Mouse (Mus musculus): ENCODE measurements around the gene Abcc6. TPM values are rescaled to one million over a fixed set of nuclear protein-coding genes. Genes with fewer than 3 reads are reported as not detected.

The Abcc6 gene
- polyA plus RNA-seq, 1 experiment: not detected

GRCm38 (mm10) chr7:46000577-46000976, 29.5 kb downstream of the Abcc6 start:
- Histone ChIP-seq H3K27me3 (replicated peaks) (peaks cover 72% of the 10 kb centered on the region), H3K36me3 (replicated peaks; ENCODE audit: low read length) (no peaks in the 10 kb centered on the region), H3K4me1 (peaks cover 3% of the 10 kb centered on the region; the same call in 1 of the 2 replicates), H3K9me3 (peaks cover 5% of the 10 kb centered on the region; the same call in 1 of the 2 replicates), H3K4me3 (replicated peaks) (no peak overlapping the region)
- no peak for TF ChIP-seq GATA1 (IDR thresholded peaks at IDR 0.05; ENCODE audit: borderline replicate concordance, low read length)
- no peak for TF ChIP-seq FLI1 (IDR thresholded peaks at IDR 0.05; ENCODE audit: low read length)

GRCm38 (mm10) chr7:45992470-45992869, 37.6 kb downstream of the Abcc6 start:
- Histone ChIP-seq H3K4me3 (replicated peaks) (no peak overlapping the region), H3K4me1 (peaks cover 3% of the 10 kb centered on the region; the same call in 1 of the 2 replicates), H3K27me3 (replicated peaks) (peaks cover 64% of the 10 kb centered on the region), H3K9me3 (no peaks in the 10 kb centered on the region; the same call in 1 of the 2 replicates), H3K36me3 (replicated peaks; ENCODE audit: low read length) (no peaks in the 10 kb centered on the region)
- no peak for TF ChIP-seq GATA1 (IDR thresholded peaks at IDR 0.05; ENCODE audit: borderline replicate concordance, low read length)
- TF ChIP-seq FLI1 (IDR thresholded peaks at IDR 0.05; ENCODE audit: low read length): no peak

GRCm38 (mm10) chr7:45988344-45988743, 41.8 kb downstream of the Abcc6 start:
- TF ChIP-seq FLI1 (IDR thresholded peaks at IDR 0.05; ENCODE audit: low read length) (no peak), GATA1 (IDR thresholded peaks at IDR 0.05; ENCODE audit: borderline replicate concordance, low read length) (no peak)
- Histone ChIP-seq H3K4me1 (peaks cover 3% of the 10 kb centered on the region; the same call in 1 of the 2 replicates), H3K4me3 (replicated peaks) (no peak overlapping the region), H3K36me3 (replicated peaks; ENCODE audit: low read length) (no peaks in the 10 kb centered on the region), H3K9me3 (no peaks in the 10 kb centered on the region; the same call in 1 of the 2 replicates), H3K27me3 (replicated peaks) (peaks cover 55% of the 10 kb centered on the region)

GRCm38 (mm10) chr7:45986893-45987292, 43.2 kb downstream of the Abcc6 start:
- H3K27me3 ChIP-seq (replicated peaks): peaks cover 59% of the 10 kb centered on the region
- no peaks in the 10 kb centered on the region for H3K9me3 ChIP-seq
- peaks cover 3% of the 10 kb centered on the region; the same call in 1 of the 2 replicates for H3K4me1 ChIP-seq
- no peak overlapping the region for H3K4me3 ChIP-seq (replicated peaks)
- no peak for TF ChIP-seq GATA1 (IDR thresholded peaks at IDR 0.05; ENCODE audit: borderline replicate concordance, low read length)
- H3K36me3 ChIP-seq (replicated peaks; ENCODE audit: low read length): no peaks in the 10 kb centered on the region

- Histone ChIP-seq H3K4me1 (peaks cover 3% of the 10 kb centered on the region; the same call in 1 of the 2 replicates), H3K9me3 (no peaks in the 10 kb centered on the region), H3K27me3 (replicated peaks) (peaks cover 74% of the 10 kb centered on the region), H3K4me3 (replicated peaks) (peak overlapping the region; percentile 59), H3K36me3 (replicated peaks; ENCODE audit: low read length) (no peaks in the 10 kb centered on the region)
- TF ChIP-seq GATA1 (IDR thresholded peaks at IDR 0.05; ENCODE audit: borderline replicate concordance, low read length) (no peak), FLI1 (IDR thresholded peaks at IDR 0.05; ENCODE audit: low read length) (no peak)
Measured at GRCm38 (mm10) chr7:45981612-45982011, 48.5 kb downstream of the Abcc6 start.

- TF ChIP-seq GATA1 (IDR thresholded peaks at IDR 0.05; ENCODE audit: borderline replicate concordance, low read length): no peak
- TF ChIP-seq FLI1 (IDR thresholded peaks at IDR 0.05; ENCODE audit: low read length): no peak
- Histone ChIP-seq H3K36me3 (replicated peaks; ENCODE audit: low read length) (no peaks in the 10 kb centered on the region), H3K4me3 (replicated peaks) (no peak overlapping the region), H3K9me3 (no peaks in the 10 kb centered on the region), H3K27me3 (replicated peaks) (peaks cover 58% of the 10 kb centered on the region), H3K4me1 (peaks cover 6% of the 10 kb centered on the region)
Measured at GRCm38 (mm10) chr7:45974512-45974911, 55.6 kb downstream of the Abcc6 start.

- H3K9me3 ChIP-seq: no peaks in the 10 kb centered on the region
- H3K27me3 ChIP-seq (replicated peaks): peaks cover 56% of the 10 kb centered on the region
- no peak for TF ChIP-seq FLI1 (IDR thresholded peaks at IDR 0.05; ENCODE audit: low read length)
- peaks cover 6% of the 10 kb centered on the region for H3K4me1 ChIP-seq
- H3K4me3 ChIP-seq (replicated peaks): no peak overlapping the region
- H3K36me3 ChIP-seq (replicated peaks; ENCODE audit: low read length): no peaks in the 10 kb centered on the region
Measured at GRCm38 (mm10) chr7:45974103-45974502, 56.0 kb downstream of the Abcc6 start.

GRCm38 (mm10) chr7:45973271-45973687, 56.8 kb downstream of the Abcc6 start:
- TF ChIP-seq FLI1 (IDR thresholded peaks at IDR 0.05; ENCODE audit: low read length) (no peak), GATA1 (IDR thresholded peaks at IDR 0.05; ENCODE audit: borderline replicate concordance, low read length) (no peak)
- Histone ChIP-seq H3K4me3 (replicated peaks) (no peak overlapping the region), H3K4me1 (peaks cover 6% of the 10 kb centered on the region), H3K27me3 (replicated peaks) (peaks cover 56% of the 10 kb centered on the region), H3K36me3 (replicated peaks; ENCODE audit: low read length) (no peaks in the 10 kb centered on the region), H3K9me3 (no peaks in the 10 kb centered on the region)

- peaks cover 51% of the 10 kb centered on the region for H3K27me3 ChIP-seq (replicated peaks)
- TF ChIP-seq FLI1 (IDR thresholded peaks at IDR 0.05; ENCODE audit: low read length) (no peak), GATA1 (IDR thresholded peaks at IDR 0.05; ENCODE audit: borderline replicate concordance, low read length) (no peak)
- H3K4me1 ChIP-seq: peaks cover 6% of the 10 kb centered on the region
- H3K4me3 ChIP-seq (replicated peaks): no peak overlapping the region
- H3K9me3 ChIP-seq: no peaks in the 10 kb centered on the region
- H3K36me3 ChIP-seq (replicated peaks; ENCODE audit: low read length): no peaks in the 10 kb centered on the region
Measured at GRCm38 (mm10) chr7:45971831-45972723, 58.0 kb downstream of the Abcc6 start.

GRCm38 (mm10) chr7:45956611-45957010, 73.5 kb downstream of the Abcc6 start:
- H3K9me3 ChIP-seq: peaks cover 10% of the 10 kb centered on the region
- no peaks in the 10 kb centered on the region for H3K4me1 ChIP-seq
- TF ChIP-seq GATA1 (IDR thresholded peaks at IDR 0.05; ENCODE audit: borderline replicate concordance, low read length) (no peak), FLI1 (IDR thresholded peaks at IDR 0.05; ENCODE audit: low read length) (no peak)
- no peaks in the 10 kb centered on the region for H3K36me3 ChIP-seq (replicated peaks; ENCODE audit: low read length)
- peaks cover 24% of the 10 kb centered on the region for H3K27me3 ChIP-seq (replicated peaks)
- H3K4me3 ChIP-seq (replicated peaks): no peak overlapping the region

All from megakaryocyte, embryonic 14.5 days (primary cell).